Mouse (Mus musculus) cortical plate, adult 2 months (tissue): ENCODE measurements around the gene Mvp.

Experiments
- CTCF ChIP-seq: fragments of 200-500 bp; IDR thresholded peaks from 2 replicates; pipeline ENCODE4 v1.5.1; 2011; ENCODE audit warnings: mild to moderate bottlenecking, control low read depth, low read length; ENCODE audit not compliant: insufficient read depth; ENCODE audit errors: extremely low read depth
- POLR2A ChIP-seq: fragments of 200-500 bp; IDR thresholded peaks from 2 replicates; pipeline ENCODE4 v1.6.1; 2011; ENCODE audit warnings: mild to moderate bottlenecking, low read length, control low read depth; ENCODE audit not compliant: insufficient read depth; ENCODE audit errors: extremely low read depth

- TF ChIP-seq CTCF (no peak), POLR2A (no peak)
Observed at GRCm38 (mm10) chr7:127018416-127019305, 4.2 kb upstream of the Mvp start.
